Mouse (Mus musculus): ENCODE results near the gene Zfyve1.

The Zfyve1 gene

GRCm38 (mm10) chr12:83580283-83580682, 16.7 kb downstream of the Zfyve1 start:
- no peak for DNase-seq (ENCODE audit: extremely low spot score)

- DNase-seq (ENCODE audit: extremely low spot score): no peak
Measured at GRCm38 (mm10) chr12:83578896-83579569, 18.0 kb downstream of the Zfyve1 start.

- no peak for DNase-seq (ENCODE audit: extremely low spot score)
Measured at GRCm38 (mm10) chr12:83578356-83578755, 18.7 kb downstream of the Zfyve1 start.

GRCm38 (mm10) chr12:83577445-83577844, 19.6 kb downstream of the Zfyve1 start:
- DNase-seq (ENCODE audit: extremely low spot score): no peak

GRCm38 (mm10) chr12:83572717-83573116, 24.3 kb downstream of the Zfyve1 start:
- no peak for DNase-seq (ENCODE audit: extremely low spot score)

GRCm38 (mm10) chr12:83569866-83570265, 27.2 kb downstream of the Zfyve1 start:
- no peak for DNase-seq (ENCODE audit: extremely low spot score)

GRCm38 (mm10) chr12:83562589-83562988, 34.4 kb downstream of the Zfyve1 start:
- no peak for DNase-seq (ENCODE audit: extremely low spot score)

GRCm38 (mm10) chr12:83560189-83560588, 36.8 kb downstream of the Zfyve1 start:
- no peak for DNase-seq (ENCODE audit: extremely low spot score)

- DNase-seq (ENCODE audit: extremely low spot score): no peak
Measured at GRCm38 (mm10) chr12:83558496-83558895, 38.5 kb downstream of the Zfyve1 start.

GRCm38 (mm10) chr12:83555605-83556004, 41.4 kb downstream of the Zfyve1 start:
- no peak for DNase-seq (ENCODE audit: extremely low spot score)

- no peak for DNase-seq (ENCODE audit: extremely low spot score)
Measured at GRCm38 (mm10) chr12:83553816-83554215, 43.2 kb downstream of the Zfyve1 start.

GRCm38 (mm10) chr12:83551305-83551704, 45.7 kb downstream of the Zfyve1 start:
- no peak for DNase-seq (ENCODE audit: extremely low spot score)

- no peak for DNase-seq (ENCODE audit: extremely low spot score)
Measured at GRCm38 (mm10) chr12:83544791-83545190, 52.2 kb downstream of the Zfyve1 start.

GRCm38 (mm10) chr12:83543997-83544396, 53.0 kb downstream of the Zfyve1 start:
- no peak for DNase-seq (ENCODE audit: extremely low spot score)

- DNase-seq (ENCODE audit: extremely low spot score): no peak
Measured at GRCm38 (mm10) chr12:83536039-83536438, 61.0 kb downstream of the Zfyve1 start.

GRCm38 (mm10) chr12:83535428-83535827, 61.6 kb downstream of the Zfyve1 start:
- DNase-seq (ENCODE audit: extremely low spot score): no peak

- DNase-seq (ENCODE audit: extremely low spot score): no peak
Measured at GRCm38 (mm10) chr12:83534190-83534589, 62.8 kb downstream of the Zfyve1 start.

GRCm38 (mm10) chr12:83532966-83533365, 64.1 kb downstream of the Zfyve1 start:
- no peak for DNase-seq (ENCODE audit: extremely low spot score)

GRCm38 (mm10) chr12:83531992-83532391, 65.0 kb downstream of the Zfyve1 start:
- no peak for DNase-seq (ENCODE audit: extremely low spot score)

GRCm38 (mm10) chr12:83528665-83529064, 68.4 kb downstream of the Zfyve1 start:
- no peak for DNase-seq (ENCODE audit: extremely low spot score)

- no peak for DNase-seq (ENCODE audit: extremely low spot score)
Measured at GRCm38 (mm10) chr12:83527816-83528215, 69.2 kb downstream of the Zfyve1 start.

- no peak for DNase-seq (ENCODE audit: extremely low spot score)
Measured at GRCm38 (mm10) chr12:83525822-83526544, 71.0 kb downstream of the Zfyve1 start.

GRCm38 (mm10) chr12:83524329-83524728, 72.7 kb downstream of the Zfyve1 start:
- no peak for DNase-seq (ENCODE audit: extremely low spot score)

All from embryo, embryonic 9.5 days (tissue).